Mouse (Mus musculus): ENCODE measurements around the gene Colec11. TPM values are rescaled to one million over a fixed set of nuclear protein-coding genes. Genes with fewer than 3 reads are reported as not detected.
A peak's percentile ranks its signal among the peaks of the same experiment; 100 is the strongest.

Gene Colec11
- not detected for polyA plus RNA-seq (2017; shearing (Covaris generic))

GRCm38 (mm10) chr12:28623195-28623594 is at the start of gene Colec11:
Gene Colec11, minus strand, starts transcription at chr12:28623377.
- no peak for ATAC-seq

GRCm38 (mm10) chr12:28667287-28667686 is 44.1 kb upstream of the Colec11 start:
- ATAC-seq: no peak

- no peak for ATAC-seq
Observed at GRCm38 (mm10) chr12:28666734-28667133, 43.6 kb upstream of the Colec11 start.

GRCm38 (mm10) chr12:28662628-28663027 is 39.5 kb upstream of the Colec11 start:
- ATAC-seq: no peak

- ATAC-seq: peak; percentile 99
Observed at GRCm38 (mm10) chr12:28649141-28650110, 26.2 kb upstream of the Colec11 start, which contains the start of gene Rnaseh1. Gene Rnaseh1, plus strand, starts transcription at chr12:28649602.

- ATAC-seq: no peak
Observed at GRCm38 (mm10) chr12:28638778-28639177, 15.6 kb upstream of the Colec11 start.

GRCm38 (mm10) chr12:28636543-28636942 is 13.4 kb upstream of the Colec11 start:
- ATAC-seq: no peak

- peak; percentile 96 for ATAC-seq
Observed at GRCm38 (mm10) chr12:28635535-28636476, 12.6 kb upstream of the Colec11 start, which contains the start of gene Rps7. Gene Rps7, minus strand, starts transcription at chr12:28635953.

GRCm38 (mm10) chr12:28635058-28635534 is 11.9 kb upstream of the Colec11 start:
- ATAC-seq: peak; percentile 18

- no peak for ATAC-seq
Observed at GRCm38 (mm10) chr12:28628436-28628835, 5.3 kb upstream of the Colec11 start.

- no peak for ATAC-seq
Observed at GRCm38 (mm10) chr12:28627092-28627491, 3.9 kb upstream of the Colec11 start.

- no peak for ATAC-seq
Observed at GRCm38 (mm10) chr12:28625407-28625806, 2.2 kb upstream of the Colec11 start.

GRCm38 (mm10) chr12:28624251-28624650 is 1.1 kb upstream of the Colec11 start:
- ATAC-seq: no peak

GRCm38 (mm10) chr12:28622641-28623040 is 536 bp downstream of the Colec11 start:
- ATAC-seq: no peak

- ATAC-seq: no peak
Observed at GRCm38 (mm10) chr12:28622167-28622532, 1.0 kb downstream of the Colec11 start.

GRCm38 (mm10) chr12:28621451-28622166 is 1.6 kb downstream of the Colec11 start:
- ATAC-seq: no peak

GRCm38 (mm10) chr12:28617297-28617696 is 5.9 kb downstream of the Colec11 start:
- ATAC-seq: no peak

GRCm38 (mm10) chr12:28614401-28614800 is 8.8 kb downstream of the Colec11 start:
- ATAC-seq: no peak

- ATAC-seq: no peak
Observed at GRCm38 (mm10) chr12:28612391-28612790, 10.8 kb downstream of the Colec11 start.

GRCm38 (mm10) chr12:28607546-28608305 is 15.5 kb downstream of the Colec11 start:
- ATAC-seq: no peak

- no peak for ATAC-seq
Observed at GRCm38 (mm10) chr12:28603494-28603893, 19.7 kb downstream of the Colec11 start.
